Mouse (Mus musculus): ENCODE measurements around the gene P3h4. TPM values are rescaled to one million over a fixed set of nuclear protein-coding genes. Genes with fewer than 3 reads are reported as not detected.
A peak's percentile ranks its signal among the peaks of the same experiment; 100 is the strongest.

P3h4 gene
- polyA plus RNA-seq, 1 experiment from 2014 or later, result 54.5 TPM

DNA sequence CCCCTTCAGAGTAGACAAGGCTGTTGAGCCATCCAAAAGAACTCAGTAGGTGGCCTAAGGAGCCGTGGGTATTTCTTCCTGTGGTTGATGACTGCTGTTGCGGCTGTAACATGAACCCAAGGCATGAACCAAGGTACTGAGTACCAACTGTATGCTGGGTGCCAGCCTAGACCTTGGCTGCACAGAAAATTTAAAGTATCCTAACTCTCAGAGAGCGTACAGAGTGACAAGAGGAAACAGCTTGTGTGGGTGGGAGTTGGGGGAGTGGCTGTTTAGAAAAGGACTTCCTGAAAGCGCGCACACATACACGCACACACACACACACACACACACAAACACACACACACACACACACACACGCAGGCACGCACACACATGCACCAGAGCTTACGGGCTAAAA is 15.3 kb downstream of the P3h4 start:
- DNase-seq (ENCODE audit: low spot score) (no peak), ATAC-seq (replicated peaks; ENCODE audit: low FRiP score, low read depth) (no peak)
- no peaks in the 10 kb centered on the region for H3K36me3 ChIP-seq (ENCODE audit: insufficient read depth, low read length)
- 62% methylated on average over 9 of the region's 9 CpGs for WGBS
- no peak overlapping the region for H3K9ac ChIP-seq (ENCODE audit: low read depth, low read length)
- no peak overlapping the region for H3K4me3 ChIP-seq (replicated peaks; ENCODE audit: low read depth, low read length)
- no peaks in the 10 kb centered on the region for H3K9me3 ChIP-seq (replicated peaks; ENCODE audit: low read length)
- no peak overlapping the region for H3K4me2 ChIP-seq (ENCODE audit: low read length)
- peaks cover 20% of the 10 kb centered on the region for H3K4me1 ChIP-seq (replicated peaks; ENCODE audit: insufficient read depth, low read length)
- no peak for TF ChIP-seq CTCF (IDR thresholded peaks at IDR 0.05; ENCODE audit: low read depth)
- no peak overlapping the region for H3K27ac ChIP-seq
- no peaks in the 10 kb centered on the region for H3K27me3 ChIP-seq (ENCODE audit: insufficient read depth, low read length)

GRCm38 (mm10) chr11:100398517-100398916 is 16.1 kb downstream of the P3h4 start:
- DNase-seq (ENCODE audit: low spot score) (no peak), ATAC-seq (replicated peaks; ENCODE audit: low FRiP score, low read depth) (no peak)
- no peak overlapping the region for H3K4me2 ChIP-seq (ENCODE audit: low read length)
- WGBS, result 93% methylated on average over 7 of the region's 7 CpGs
- H3K27ac ChIP-seq, result no peak overlapping the region
- H3K9me3 ChIP-seq (replicated peaks; ENCODE audit: low read length), result no peaks in the 10 kb centered on the region
- H3K4me1 ChIP-seq (replicated peaks; ENCODE audit: insufficient read depth, low read length), result peaks cover 28% of the 10 kb centered on the region
- no peak for TF ChIP-seq CTCF (IDR thresholded peaks at IDR 0.05; ENCODE audit: low read depth)
- H3K9ac ChIP-seq (ENCODE audit: low read depth, low read length), result no peak overlapping the region
- H3K4me3 ChIP-seq (replicated peaks; ENCODE audit: low read depth, low read length), result no peak overlapping the region
- H3K36me3 ChIP-seq (ENCODE audit: insufficient read depth, low read length), result no peaks in the 10 kb centered on the region
- no peaks in the 10 kb centered on the region for H3K27me3 ChIP-seq (ENCODE audit: insufficient read depth, low read length)

DNA sequence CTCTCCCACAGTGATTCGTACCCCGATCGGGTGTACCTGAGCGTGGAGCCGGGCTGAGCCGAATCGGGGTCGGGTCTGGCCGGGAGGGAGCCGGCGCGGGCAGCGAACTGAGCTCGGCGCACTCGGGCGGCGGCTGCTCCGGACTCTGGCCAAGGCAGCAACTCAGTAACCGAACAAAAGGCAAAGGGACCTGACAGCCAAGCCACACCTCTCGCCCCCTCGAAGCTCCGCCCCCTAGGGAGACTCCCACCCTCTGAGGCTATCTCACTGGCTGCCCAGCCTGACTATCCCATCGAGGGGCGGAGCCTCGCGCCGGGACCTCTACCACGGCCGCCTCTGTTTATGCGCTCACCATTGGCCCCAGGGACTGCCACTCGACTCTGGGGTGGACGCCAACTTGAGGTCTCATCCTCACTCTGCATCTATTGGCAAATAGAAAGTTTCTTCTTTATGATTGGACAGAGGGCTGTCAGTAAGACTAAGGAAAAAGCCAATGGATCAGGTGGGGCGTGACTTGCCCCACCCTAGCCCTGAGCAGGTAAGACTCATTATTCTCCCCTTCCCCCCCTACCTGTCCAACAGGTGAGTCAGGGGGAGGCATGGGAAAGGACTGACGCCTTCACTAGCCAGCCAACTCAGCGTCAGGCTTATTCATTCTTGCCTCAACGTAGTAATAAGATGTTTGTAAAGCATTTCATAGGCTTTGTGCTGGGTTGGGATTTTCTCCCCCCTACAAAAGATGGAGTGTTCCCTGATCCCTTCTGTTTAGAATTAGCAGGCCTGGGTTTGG is 16.8 kb downstream of the P3h4 start, which contains the start of gene Jup:
Jup (minus strand) TSS at position 164 of the 790 bp plus-strand sequence.
- ATAC-seq (replicated peaks; ENCODE audit: low FRiP score, low read depth) (peak; percentile 97), DNase-seq (ENCODE audit: low spot score) (peak; percentile 100)
- Histone ChIP-seq H3K4me1 (replicated peaks; ENCODE audit: insufficient read depth, low read length) (peaks cover 32% of the 10 kb centered on the region), H3K4me2 (ENCODE audit: low read length) (peak within 1 kb of the TSS; percentile 74), H3K4me3 (replicated peaks; ENCODE audit: low read depth, low read length) (peak within 1 kb of the TSS; percentile 83), H3K36me3 (ENCODE audit: insufficient read depth, low read length) (no peaks in the 10 kb centered on the region), H3K27ac (peak within 1 kb of the TSS; percentile 97), H3K9ac (ENCODE audit: low read depth, low read length) (peak within 1 kb of the TSS; percentile 90), H3K27me3 (ENCODE audit: insufficient read depth, low read length) (no peaks in the 10 kb centered on the region), H3K9me3 (replicated peaks; ENCODE audit: low read length) (no peaks in the 10 kb centered on the region)
- WGBS, result 1% methylated on average over 37 of the region's 37 CpGs
- TF ChIP-seq CTCF (IDR thresholded peaks at IDR 0.05; ENCODE audit: low read depth), result no peak

GRCm38 (mm10) chr11:100396886-100397599 is 17.6 kb downstream of the P3h4 start:
- Histone ChIP-seq H3K4me1 (replicated peaks; ENCODE audit: insufficient read depth, low read length) (peaks cover 37% of the 10 kb centered on the region), H3K27me3 (ENCODE audit: insufficient read depth, low read length) (no peaks in the 10 kb centered on the region), H3K9ac (ENCODE audit: low read depth, low read length) (peak overlapping the region; percentile 90), H3K4me2 (ENCODE audit: low read length) (peak overlapping the region; percentile 74), H3K27ac (peak overlapping the region; percentile 97), H3K9me3 (replicated peaks; ENCODE audit: low read length) (no peaks in the 10 kb centered on the region), H3K4me3 (replicated peaks; ENCODE audit: low read depth, low read length) (peak overlapping the region; percentile 83), H3K36me3 (ENCODE audit: insufficient read depth, low read length) (no peaks in the 10 kb centered on the region)
- WGBS, result 1% methylated on average over 42 of the region's 42 CpGs
- peak; percentile 35 for ATAC-seq (replicated peaks; ENCODE audit: low FRiP score, low read depth)
- TF ChIP-seq CTCF (IDR thresholded peaks at IDR 0.05; ENCODE audit: low read depth), result peak; percentile 64
- DNase-seq (ENCODE audit: low spot score), result no peak

- WGBS, result 22% methylated on average over 17 of the region's 17 CpGs
- Histone ChIP-seq H3K4me1 (replicated peaks; ENCODE audit: insufficient read depth, low read length) (peaks cover 41% of the 10 kb centered on the region), H3K27me3 (ENCODE audit: insufficient read depth, low read length) (no peaks in the 10 kb centered on the region), H3K9ac (ENCODE audit: low read depth, low read length) (peak overlapping the region; percentile 90), H3K27ac (peak overlapping the region; percentile 97), H3K9me3 (replicated peaks; ENCODE audit: low read length) (no peaks in the 10 kb centered on the region), H3K4me3 (replicated peaks; ENCODE audit: low read depth, low read length) (peak overlapping the region; percentile 83), H3K4me2 (ENCODE audit: low read length) (peak overlapping the region; percentile 74), H3K36me3 (ENCODE audit: insufficient read depth, low read length) (no peaks in the 10 kb centered on the region)
- no peak for TF ChIP-seq CTCF (IDR thresholded peaks at IDR 0.05; ENCODE audit: low read depth)
- DNase-seq (ENCODE audit: low spot score), result peak; percentile 60
- ATAC-seq (replicated peaks; ENCODE audit: low FRiP score, low read depth), result no peak
Observed at GRCm38 (mm10) chr11:100395861-100396631, 18.6 kb downstream of the P3h4 start.

DNA sequence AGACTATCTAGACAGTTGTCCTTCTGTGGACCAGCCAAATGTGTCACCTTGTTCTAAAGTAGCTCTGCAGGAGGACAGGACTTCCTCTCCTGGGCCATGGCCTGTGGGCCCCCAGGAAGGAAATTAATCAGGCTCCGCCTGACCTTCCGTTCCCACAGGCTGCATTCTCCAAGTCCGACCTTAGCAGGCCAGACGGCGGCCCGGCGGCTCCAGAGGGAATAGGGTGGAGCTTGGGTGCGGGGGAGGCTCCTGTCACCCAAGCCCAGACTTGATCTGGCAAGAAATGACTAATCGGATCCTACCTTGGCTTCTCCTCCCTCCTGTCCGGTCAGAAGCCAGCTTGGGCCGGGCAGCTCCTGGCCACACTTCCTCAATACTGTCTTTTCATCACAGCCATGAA is 19.4 kb downstream of the P3h4 start:
- peak; percentile 35 for ATAC-seq (replicated peaks; ENCODE audit: low FRiP score, low read depth)
- peak; percentile 86 for DNase-seq (ENCODE audit: low spot score)
- H3K27ac ChIP-seq, result peak overlapping the region; percentile 97
- H3K4me2 ChIP-seq (ENCODE audit: low read length), result peak overlapping the region; percentile 74
- H3K9ac ChIP-seq (ENCODE audit: low read depth, low read length), result 0 out of 2 replicates have a peak overlapping the region, but pooled peaks have one; percentile 27
- peaks cover 45% of the 10 kb centered on the region for H3K4me1 ChIP-seq (replicated peaks; ENCODE audit: insufficient read depth, low read length)
- TF ChIP-seq CTCF (IDR thresholded peaks at IDR 0.05; ENCODE audit: low read depth), result no peak
- no peaks in the 10 kb centered on the region for H3K27me3 ChIP-seq (ENCODE audit: insufficient read depth, low read length)
- no peaks in the 10 kb centered on the region for H3K36me3 ChIP-seq (ENCODE audit: insufficient read depth, low read length)
- peak overlapping the region; percentile 83 for H3K4me3 ChIP-seq (replicated peaks; ENCODE audit: low read depth, low read length)
- 9% methylated on average over 11 of the region's 11 CpGs for WGBS
- H3K9me3 ChIP-seq (replicated peaks; ENCODE audit: low read length), result no peaks in the 10 kb centered on the region

Data from kidney, postnatal 0 days (tissue).